ENCODE assay signal across 8 mouse cellular contexts in genomic region chr16:33250651-33251120, GRCm38 (mm10). TPM values are rescaled to one million over a fixed set of nuclear protein-coding genes. Genes with fewer than 3 reads are reported as not detected.
DNase-seq lines count a peak whose midpoint lies in the region; ATAC-seq lines count a peak whose summit lies in the region.

No protein-coding gene starts in this region.

- H3K4me3 ChIP-seq in heart, embryonic 14.5 days (ENCODE audit: control insufficient read depth in 1 of 2, insufficient read depth in 1 of 2, low read depth in 1 of 2, low read length in 2 of 2): peak overlapping the region; percentile 89 to 99
- peak overlapping the region; percentile 98 for H3K4me3 ChIP-seq in limb, embryonic 11.5 days (ENCODE audit: low read depth, low read length)
- H3K4me3 ChIP-seq in midbrain, embryonic 14.5 days (replicated peaks; ENCODE audit: low read depth, low read length): peak overlapping the region; percentile 92

- H3K4me1 ChIP-seq in heart, embryonic 14.5 days (ENCODE audit: control insufficient read depth in 2 of 2, insufficient read depth in 2 of 2, low read length in 2 of 2): peaks cover 2 to 17% of the 10 kb centered on the region in 2 experiments; a peak in 1 of 4 replicates
- H3K4me1 ChIP-seq in limb, embryonic 11.5 days (ENCODE audit: control insufficient read depth, insufficient read depth, low read length): no peaks in the 10 kb centered on the region; the same call in 1 of the 2 replicates
- peaks cover 10% of the 10 kb centered on the region; the same call in 1 of the 2 replicates for H3K4me1 ChIP-seq in midbrain, embryonic 14.5 days (ENCODE audit: control insufficient read depth, insufficient read depth, low read length)

- H3K9me3 ChIP-seq in heart, embryonic 14.5 days (ENCODE audit: control insufficient read depth, low read length): no peaks in the 10 kb centered on the region
- no peaks in the 10 kb centered on the region for H3K9me3 ChIP-seq in limb, embryonic 11.5 days (ENCODE audit: control insufficient read depth, low read length)
- no peaks in the 10 kb centered on the region for H3K9me3 ChIP-seq in midbrain, embryonic 14.5 days (ENCODE audit: control insufficient read depth, low read length)

- H3K36me3 ChIP-seq in heart, embryonic 14.5 days (ENCODE audit: control insufficient read depth, insufficient read depth, low read length): peaks cover 4% of the 10 kb centered on the region; the same call in 1 of the 2 replicates
- H3K36me3 ChIP-seq in limb, embryonic 11.5 days (ENCODE audit: control insufficient read depth, insufficient read depth, low read length): no peaks in the 10 kb centered on the region
- no peaks in the 10 kb centered on the region for H3K36me3 ChIP-seq in midbrain, embryonic 14.5 days (ENCODE audit: control insufficient read depth, insufficient read depth, low read length)

- peak overlapping the region; percentile 75 for H3K4me2 ChIP-seq in heart, embryonic 14.5 days (ENCODE audit: low read length)
- peak overlapping the region; percentile 58 for H3K4me2 ChIP-seq in limb, embryonic 11.5 days (ENCODE audit: low read depth, severe bottlenecking)
- peak overlapping the region; percentile 52 for H3K4me2 ChIP-seq in midbrain, embryonic 14.5 days (ENCODE audit: low read length)

- 22% methylated on average over 9 of the region's 9 CpGs for WGBS in heart, embryonic 14.5 days
- whole genome bisulfite sequencing in limb, embryonic 11.5 days: 23% methylated on average over 9 of the region's 9 CpGs
- 25% methylated on average over 9 of the region's 9 CpGs for WGBS in midbrain, embryonic 14.5 days

- DNase-seq in heart, adult 11 months: peak; percentile 86
- DNase-seq in heart, postnatal 25 days (ENCODE audit: low spot score): no peak
- DNase-seq in c-Kit-positive CD71-negative TER-119-negative erythroid progenitor cells, embryonic 14.5 days (ENCODE audit: low read depth): peak; percentile 16
- DNase-seq in limb, embryonic 11.5 days (ENCODE audit: low spot score): no peak
- DNase-seq in midbrain, embryonic 14.5 days: peak; percentile 40
- no peak for DNase-seq in frontal cortex, postnatal 36 days (ENCODE audit: low spot score in 2 of 2)
- DNase-seq in ovary, adult 18-20 months (ENCODE audit: low spot score): no peak

- H3K27me3 ChIP-seq in heart, embryonic 14.5 days (ENCODE audit: control insufficient read depth, insufficient read depth, low read length): no peaks in the 10 kb centered on the region
- H3K27me3 ChIP-seq in limb, embryonic 11.5 days (ENCODE audit: control insufficient read depth, insufficient read depth, low read length): no peaks in the 10 kb centered on the region
- H3K27me3 ChIP-seq in midbrain, embryonic 14.5 days (ENCODE audit: control insufficient read depth, insufficient read depth, low read length): no peaks in the 10 kb centered on the region

- peak overlapping the region; percentile 28 to 87 for H3K27ac ChIP-seq in heart, embryonic 14.5 days (replicated peaks in 1 of 2; ENCODE audit: control insufficient read depth in 1 of 2, insufficient read depth in 1 of 2, low read depth in 2 of 2, low read length in 2 of 2)
- no peak overlapping the region for H3K27ac ChIP-seq in limb, embryonic 11.5 days (replicated peaks; ENCODE audit: low read depth, low read length)
- no peak overlapping the region for H3K27ac ChIP-seq in midbrain, embryonic 14.5 days (replicated peaks; ENCODE audit: low read depth, low read length)

- intact Hi-C loops in heart, postnatal 25 days (cut with DNase I): no loop called here

- ATAC-seq in heart, embryonic 14.5 days (ENCODE audit: insufficient number of reproducible peaks, insufficient read depth, low FRiP score, low read depth): no peak
- ATAC-seq in limb, embryonic 11.5 days (ENCODE audit: insufficient number of reproducible peaks, low FRiP score, low TSS enrichment, low read depth): 0 out of 2 replicates have a peak, but pooled peaks have one; percentile 17
- ATAC-seq in midbrain, embryonic 14.5 days (ENCODE audit: low FRiP score, low TSS enrichment): no peak

- peak overlapping the region; percentile 92 for H3K9ac ChIP-seq in heart, embryonic 14.5 days (ENCODE audit: low read length)
- H3K9ac ChIP-seq in limb, embryonic 11.5 days (ENCODE audit: low read length): peak overlapping the region; percentile 12; the same call in 1 of the 2 replicates
- peak overlapping the region; percentile 91; the same call in 1 of the 2 replicates for H3K9ac ChIP-seq in midbrain, embryonic 14.5 days (replicated peaks; ENCODE audit: low read length)

RNA-seq across cellular contexts. Expression of gene Snx4, which starts 0.6 kb away (rescaled TPM):
- total RNA-seq in heart, postnatal 25 days (2021): 10 to 100 TPM; 24.0 to 25.6 TPM
- polyA plus RNA-seq in heart, embryonic 14.5 days (2014; fragmentation: Nextera tagmentation; extraction: Ambion mirVana): 82.3 TPM in 2 replicates
- polyA plus RNA-seq in limb, embryonic 11.5 days (2014; fragmentation: Nextera tagmentation; extraction: Ambion mirVana): 70.8 and 72.2 TPM in 2 replicates
- 77.8 and 98.2 TPM in 2 replicates for polyA plus RNA-seq in midbrain, embryonic 14.5 days (2014; fragmentation: Nextera tagmentation; extraction: Ambion mirVana)

Comparison
In these comparisons a context has a peak if more than half of its experiments do, and no peak if none do; other contexts are left out.
1. DNase-seq: peak in heart, adult 11 months (single experiment), c-Kit-positive CD71-negative TER-119-negative erythroid progenitor cells, embryonic 14.5 days (single experiment) and midbrain, embryonic 14.5 days (single experiment); none in heart, postnatal 25 days (single experiment), limb, embryonic 11.5 days (single experiment), frontal cortex, postnatal 36 days (0 of 2) and ovary, adult 18-20 months (single experiment).
2. H3K27ac ChIP-seq: peak in heart, embryonic 14.5 days (2 of 2); none in limb, embryonic 11.5 days (single experiment) and midbrain, embryonic 14.5 days (single experiment).
3. H3K9ac ChIP-seq: peak in every context shown above with its lines; median percentile 92 in heart, embryonic 14.5 days; 91 in midbrain, embryonic 14.5 days; 12 in limb, embryonic 11.5 days.
4. Peak in every context shown above with its lines, with median percentiles within 50 percentile points of each other: H3K4me2 ChIP-seq and H3K4me3 ChIP-seq.